Mouse (Mus musculus): ENCODE data around the gene Hoxc9. TPM values are rescaled to one million over a fixed set of nuclear protein-coding genes. Genes with fewer than 3 reads are reported as not detected.

Hoxc9 gene
- total RNA-seq, 1 experiment = 0.54 TPM

DNA sequence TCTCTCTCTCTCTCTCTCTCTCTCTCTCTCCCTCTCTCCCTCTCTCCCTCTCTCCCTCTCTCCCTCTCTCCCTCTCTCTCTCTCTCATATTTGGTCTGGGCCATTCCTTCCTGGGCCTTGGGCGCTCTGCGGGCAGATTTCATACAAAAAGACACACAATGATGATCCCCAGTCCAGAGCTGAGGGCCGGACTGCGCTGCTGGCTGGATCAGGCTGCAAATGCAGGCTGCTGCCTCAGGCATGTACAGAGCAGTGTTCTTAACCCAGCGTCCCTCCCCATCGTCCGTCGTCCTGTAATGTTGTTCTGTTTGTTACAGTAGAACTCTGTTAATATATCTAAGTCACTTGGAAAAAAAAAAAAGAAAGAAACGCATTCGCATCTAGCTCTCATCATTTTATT, 8.3 kb downstream of the Hoxc9 start:
- in situ Hi-C loops (cut with MboI; ENCODE audit: low sequenced_read_pairs in 2 of 2, unreplicated experiment in 2 of 2) = loop anchor here in 1 of 2 experiments (10.0 to 25.0 kb wide), 3 partner anchors 60 to 328 kb away; partner anchors contain the start of genes Gpr84 and Hoxc13
- H3K4me1 ChIP-seq (ENCODE audit: control insufficient read depth in 2 of 2, insufficient read depth in 2 of 2, low read length in 2 of 2, poor library complexity in 1 of 2) = no peaks in the 10 kb centered on the region
- no peak for DNase-seq (ENCODE audit: low read depth, low spot score)
- no peak overlapping the region for H3K4me3 ChIP-seq (ENCODE audit: insufficient read depth in 1 of 2, low read depth in 1 of 2, low read length in 2 of 2, poor library complexity in 1 of 2, severe bottlenecking in 1 of 2)
- no peaks in the 10 kb centered on the region for H3K9me3 ChIP-seq (ENCODE audit: control insufficient read depth, insufficient read depth, low read depth, low read length)
- H3K27ac ChIP-seq (ENCODE audit: insufficient read depth, low read depth, low read length, poor library complexity, severe bottlenecking) = no peak overlapping the region
- H3K36me3 ChIP-seq (ENCODE audit: control insufficient read depth, insufficient read depth, low read length, poor library complexity, severe bottlenecking) = no peaks in the 10 kb centered on the region
- no peak for TF ChIP-seq ZNF384 (IDR thresholded peaks at IDR 0.05; ENCODE audit: low read depth, low read length)
- TF ChIP-seq MAFK (IDR thresholded peaks at IDR 0.05; ENCODE audit: insufficient read depth, low read depth, low read length) = no peak
- no peak for TF ChIP-seq CHD2 (IDR thresholded peaks at IDR 0.05; ENCODE audit: low read depth, low read length)
- TF ChIP-seq HCFC1 (IDR thresholded peaks at IDR 0.05; ENCODE audit: borderline replicate concordance, insufficient read depth, low read length) = no peak
- TF ChIP-seq ZC3H11A (IDR thresholded peaks at IDR 0.05; ENCODE audit: borderline replicate concordance, low read depth, low read length) = no peak
- no peak overlapping the region for H3K9ac ChIP-seq (ENCODE audit: insufficient read depth, low read depth, low read length, poor library complexity, severe bottlenecking)

- TF ChIP-seq HCFC1 (IDR thresholded peaks at IDR 0.05; ENCODE audit: borderline replicate concordance, insufficient read depth, low read length) = no peak
- no peak for TF ChIP-seq MAFK (IDR thresholded peaks at IDR 0.05; ENCODE audit: insufficient read depth, low read depth, low read length)
- no peak for TF ChIP-seq ZC3H11A (IDR thresholded peaks at IDR 0.05; ENCODE audit: borderline replicate concordance, low read depth, low read length)
- H3K9ac ChIP-seq (ENCODE audit: insufficient read depth, low read depth, low read length, poor library complexity, severe bottlenecking) = no peak overlapping the region
- H3K4me3 ChIP-seq (ENCODE audit: insufficient read depth in 1 of 2, low read depth in 1 of 2, low read length in 2 of 2, poor library complexity in 1 of 2, severe bottlenecking in 1 of 2) = no peak overlapping the region
- no peaks in the 10 kb centered on the region for H3K4me1 ChIP-seq (ENCODE audit: control insufficient read depth in 2 of 2, insufficient read depth in 2 of 2, low read length in 2 of 2, poor library complexity in 1 of 2)
- no peak overlapping the region for H3K27ac ChIP-seq (ENCODE audit: insufficient read depth, low read depth, low read length, poor library complexity, severe bottlenecking)
- DNase-seq (ENCODE audit: low read depth, low spot score) = no peak
- in situ Hi-C loops (cut with MboI; ENCODE audit: low sequenced_read_pairs in 2 of 2, unreplicated experiment in 2 of 2) = loop anchor here (5.0 to 25.0 kb wide), 4 partner anchors 60 to 327 kb away; partner anchors contain the start of genes Gpr84 (in 1 of the 2) and Hoxc13 (in 1 of the 2)
- no peaks in the 10 kb centered on the region for H3K36me3 ChIP-seq (ENCODE audit: control insufficient read depth, insufficient read depth, low read length, poor library complexity, severe bottlenecking)
- no peaks in the 10 kb centered on the region for H3K9me3 ChIP-seq (ENCODE audit: control insufficient read depth, insufficient read depth, low read depth, low read length)
Observed at GRCm38 (mm10) chr15:102984925-102985324, 8.7 kb downstream of the Hoxc9 start.

DNA sequence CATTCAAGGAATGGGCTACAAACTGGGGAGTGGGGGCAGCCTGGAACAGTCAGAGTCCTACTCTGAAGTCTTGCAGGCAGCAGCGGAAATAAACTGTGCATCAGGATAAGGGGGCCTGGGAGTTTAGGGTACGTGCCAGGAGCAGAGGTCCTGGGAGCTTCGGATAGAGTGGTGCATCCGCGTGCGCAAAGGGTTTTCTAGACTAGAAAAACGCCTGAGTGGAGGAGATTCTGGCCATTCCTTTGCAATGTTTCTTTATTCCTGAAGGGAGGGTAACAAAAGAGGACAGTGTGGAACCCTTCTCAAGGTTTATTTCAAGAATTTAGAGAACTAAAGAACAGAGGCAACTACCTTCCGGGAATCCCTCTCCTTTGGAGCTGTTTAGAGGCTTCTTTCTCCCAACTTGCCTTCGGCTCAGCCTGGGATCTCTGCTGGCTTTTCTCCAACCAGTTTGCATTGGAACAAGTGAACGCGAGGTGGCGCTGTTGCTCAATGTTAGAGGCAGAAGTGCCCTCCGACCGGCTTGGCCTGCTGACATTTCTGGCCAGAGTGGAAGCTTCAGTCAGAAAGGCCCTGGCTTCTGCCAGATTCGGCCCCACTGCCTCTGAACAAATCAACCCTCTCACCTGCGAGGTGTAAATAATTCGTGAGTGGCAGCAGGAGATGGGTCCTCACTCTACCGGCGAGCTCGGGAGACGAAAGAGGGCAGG, 11.0 kb downstream of the Hoxc9 start:
- Histone ChIP-seq H3K9me3 (ENCODE audit: control insufficient read depth, insufficient read depth, low read depth, low read length) (no peaks in the 10 kb centered on the region), H3K4me1 (ENCODE audit: control insufficient read depth in 2 of 2, insufficient read depth in 2 of 2, low read length in 2 of 2, poor library complexity in 1 of 2) (peaks cover 0 to 7% of the 10 kb centered on the region in 2 experiments; a peak in 1 of 4 replicates), H3K4me3 (ENCODE audit: insufficient read depth in 1 of 2, low read depth in 1 of 2, low read length in 2 of 2, poor library complexity in 1 of 2, severe bottlenecking in 1 of 2) (no peak overlapping the region), H3K36me3 (ENCODE audit: control insufficient read depth, insufficient read depth, low read length, poor library complexity, severe bottlenecking) (no peaks in the 10 kb centered on the region), H3K9ac (ENCODE audit: insufficient read depth, low read depth, low read length, poor library complexity, severe bottlenecking) (no peak overlapping the region), H3K27ac (ENCODE audit: insufficient read depth, low read depth, low read length, poor library complexity, severe bottlenecking) (no peak overlapping the region)
- in situ Hi-C loops (cut with MboI; ENCODE audit: low sequenced_read_pairs in 2 of 2, unreplicated experiment in 2 of 2) = loop anchor here (5.0 to 25.0 kb wide), 4 partner anchors 62 to 325 kb away; partner anchors contain the start of genes Gpr84 (in 1 of the 2) and Hoxc13 (in 1 of the 2)
- DNase-seq (ENCODE audit: low read depth, low spot score) = peak; percentile 93
- TF ChIP-seq ZC3H11A (IDR thresholded peaks at IDR 0.05; ENCODE audit: borderline replicate concordance, low read depth, low read length) (no peak; the same call in 1 of the 2 replicates), ZNF384 (IDR thresholded peaks at IDR 0.05; ENCODE audit: low read depth, low read length) (no peak), MAFK (IDR thresholded peaks at IDR 0.05; ENCODE audit: insufficient read depth, low read depth, low read length) (no peak), HCFC1 (IDR thresholded peaks at IDR 0.05; ENCODE audit: borderline replicate concordance, insufficient read depth, low read length) (no peak), CHD2 (IDR thresholded peaks at IDR 0.05; ENCODE audit: low read depth, low read length) (no peak)

DNA sequence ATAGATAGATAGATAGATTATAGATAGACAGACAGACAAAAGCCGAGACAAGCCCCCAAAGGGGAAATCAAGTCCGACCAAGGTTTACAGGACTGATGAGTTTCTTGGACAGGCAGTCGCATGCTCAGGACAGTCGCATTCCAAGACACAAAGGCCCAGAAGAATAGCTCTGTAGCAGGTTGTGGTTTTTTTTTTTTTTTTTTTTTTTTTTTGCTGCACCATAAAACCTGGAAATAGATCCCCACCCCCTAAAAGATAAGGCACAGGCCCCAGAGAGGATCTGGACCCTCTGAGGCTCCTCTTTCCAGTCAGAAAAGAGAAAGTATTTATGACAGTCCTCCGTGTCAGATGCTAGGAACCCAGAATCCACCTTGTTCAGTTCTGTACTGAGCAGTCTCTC, 11.8 kb downstream of the Hoxc9 start:
- H3K4me3 ChIP-seq (ENCODE audit: insufficient read depth in 1 of 2, low read depth in 1 of 2, low read length in 2 of 2, poor library complexity in 1 of 2, severe bottlenecking in 1 of 2) = no peak overlapping the region
- no peaks in the 10 kb centered on the region for H3K9me3 ChIP-seq (ENCODE audit: control insufficient read depth, insufficient read depth, low read depth, low read length)
- in situ Hi-C loops (cut with MboI; ENCODE audit: low sequenced_read_pairs in 2 of 2, unreplicated experiment in 2 of 2) = loop anchor here (5.0 to 25.0 kb wide), 4 partner anchors 63 to 324 kb away; partner anchors contain the start of genes Gpr84 (in 1 of the 2) and Hoxc13 (in 1 of the 2)
- H3K9ac ChIP-seq (ENCODE audit: insufficient read depth, low read depth, low read length, poor library complexity, severe bottlenecking) = no peak overlapping the region
- no peaks in the 10 kb centered on the region for H3K36me3 ChIP-seq (ENCODE audit: control insufficient read depth, insufficient read depth, low read length, poor library complexity, severe bottlenecking)
- H3K4me1 ChIP-seq (ENCODE audit: control insufficient read depth in 2 of 2, insufficient read depth in 2 of 2, low read length in 2 of 2, poor library complexity in 1 of 2) = peaks cover 0 to 7% of the 10 kb centered on the region in 2 experiments; a peak in 1 of 4 replicates
- no peak for TF ChIP-seq MAFK (IDR thresholded peaks at IDR 0.05; ENCODE audit: insufficient read depth, low read depth, low read length)
- 0 out of 2 replicates have a peak, but pooled peaks have one; percentile 53 for TF ChIP-seq ZNF384 (IDR thresholded peaks at IDR 0.05; ENCODE audit: low read depth, low read length)
- no peak for TF ChIP-seq HCFC1 (IDR thresholded peaks at IDR 0.05; ENCODE audit: borderline replicate concordance, insufficient read depth, low read length)
- H3K27ac ChIP-seq (ENCODE audit: insufficient read depth, low read depth, low read length, poor library complexity, severe bottlenecking) = no peak overlapping the region
- no peak for DNase-seq (ENCODE audit: low read depth, low spot score)

All from ES-E14 (cell line).